Mouse (Mus musculus) kidney, embryonic 16.5 days (tissue): ENCODE results near the gene Cdkl4. TPM values are rescaled to one million over a fixed set of nuclear protein-coding genes. Genes with fewer than 3 reads are reported as not detected.
A peak's percentile ranks its signal among the peaks of the same experiment; 100 is the strongest.
"Not testable (repeated sequence)": the region's sequence is repeated elsewhere in the genome, so short reads cannot be mapped to it uniquely, and the experiment has no call there.

Source experiments
- ATAC-seq: fragments of 200-750 bp; cut with Nextera tagmentation; 2 replicates; pipeline ENCODE4 v1.8.0; 2017; ENCODE audit warnings: moderate TSS enrichment; ENCODE audit not compliant: low FRiP score, low TSS enrichment
- H3K27ac ChIP-seq: fragments of 300-500 bp; sonication (generic); 2 replicates; pipeline ENCODE4 v1.5.1; 2014; ENCODE audit warnings: low read length
- H3K27me3 ChIP-seq: fragments of 300-500 bp; sonication (generic); 2 replicates; pipeline ENCODE4 v1.6.1; 2014; ENCODE audit warnings: low read length, control low read depth, mixed read lengths; ENCODE audit not compliant: insufficient read depth
- H3K36me3 ChIP-seq: fragments of 300-500 bp; sonication (generic); 2 replicates; pipeline ENCODE4 v1.6.1; 2014; ENCODE audit warnings: low read length, control low read depth, mixed read lengths; ENCODE audit not compliant: insufficient read depth
- H3K4me1 ChIP-seq: fragments of 300-500 bp; sonication (generic); 2 replicates; pipeline ENCODE4 v1.6.1; 2014; ENCODE audit warnings: low read length, control low read depth, mixed read lengths; ENCODE audit not compliant: insufficient read depth
- H3K4me2 ChIP-seq: fragments of 300-500 bp; sonication (generic); replicated peaks from 2 replicates; pipeline ENCODE4 v1.6.1; 2014; ENCODE audit warnings: low read depth, low read length
- H3K4me3 ChIP-seq: fragments of 300-500 bp; sonication (generic); 2 replicates; pipeline ENCODE4 v1.5.1; 2014; ENCODE audit warnings: mild to moderate bottlenecking, low read length
- H3K9ac ChIP-seq: fragments of 300-500 bp; sonication (generic); replicated peaks from 2 replicates; pipeline ENCODE4 v1.6.1; 2014; ENCODE audit warnings: low read length
- H3K9me3 ChIP-seq: fragments of 300-500 bp; sonication (generic); 2 replicates; pipeline ENCODE4 v1.6.1; 2016; ENCODE audit warnings: low read length, control low read depth
- WGBS: fragments of 180-500 bp; shearing (Covaris S2); extraction: QIAGEN DNeasy Blood & Tissue Kit; methylation state at CpG from one replicate; pipeline ENCODE4 v1.1.7; 2014; 5-methylcytosine and 5-hydroxymethylcytosine counted together
- polyA plus RNA-seq: library from polyadenylated mRNA; unstranded; fragments of >200 nt; fragmentation: Nextera tagmentation; extraction: Ambion mirVana; gene quantifications from 2 replicates; pipeline ENCODE4 v1.2.1, GENCODE M21; 2015

Gene Cdkl4
- polyA plus RNA-seq, 1 experiment from 2014 or later: 0.99 TPM

GRCm38 (mm10) chr17:80579901-80580300, 2.3 kb upstream of the Cdkl4 start:
- no peak overlapping the region for H3K27ac ChIP-seq
- no peaks in the 10 kb centered on the region for H3K4me1 ChIP-seq
- H3K4me3 ChIP-seq: no peak overlapping the region
- no peaks in the 10 kb centered on the region for H3K27me3 ChIP-seq
- H3K36me3 ChIP-seq: peaks cover 23% of the 10 kb centered on the region
- ATAC-seq: 0 out of 2 replicates have a peak, but pooled peaks have one; percentile 43
- no peaks in the 10 kb centered on the region for H3K9me3 ChIP-seq
- WGBS: 48% methylated on average over 6 of the region's 6 CpGs
- H3K4me2 ChIP-seq: no peak overlapping the region
- H3K9ac ChIP-seq: no peak overlapping the region

DNA sequence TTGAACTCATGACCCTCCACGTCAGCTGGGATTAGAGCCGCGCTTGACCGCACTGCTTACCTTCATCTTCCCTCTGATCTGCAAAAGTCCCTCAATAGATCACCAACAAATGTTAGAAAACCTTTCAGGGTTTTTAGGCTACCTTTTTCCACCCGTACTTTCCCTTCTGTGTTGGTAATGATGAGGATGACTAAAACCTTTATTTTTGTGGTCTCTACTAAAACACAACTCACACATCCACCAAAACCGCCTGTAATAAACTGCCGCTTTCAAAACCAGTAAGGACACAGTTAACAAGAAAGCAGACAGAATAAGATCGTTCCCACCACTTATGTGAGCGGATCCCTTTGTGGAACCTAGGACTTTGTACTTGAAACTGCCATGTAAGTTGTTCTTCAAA, 1.5 kb upstream of the Cdkl4 start:
- no peak overlapping the region for H3K9ac ChIP-seq
- no peak overlapping the region for H3K4me2 ChIP-seq
- H3K4me1 ChIP-seq: no peaks in the 10 kb centered on the region
- ATAC-seq: no peak
- no peak overlapping the region for H3K27ac ChIP-seq
- 88% methylated on average over 9 of the region's 9 CpGs for WGBS
- H3K36me3 ChIP-seq: peaks cover 16% of the 10 kb centered on the region
- H3K4me3 ChIP-seq: no peak overlapping the region
- H3K9me3 ChIP-seq: no peaks in the 10 kb centered on the region
- no peaks in the 10 kb centered on the region for H3K27me3 ChIP-seq

DNA sequence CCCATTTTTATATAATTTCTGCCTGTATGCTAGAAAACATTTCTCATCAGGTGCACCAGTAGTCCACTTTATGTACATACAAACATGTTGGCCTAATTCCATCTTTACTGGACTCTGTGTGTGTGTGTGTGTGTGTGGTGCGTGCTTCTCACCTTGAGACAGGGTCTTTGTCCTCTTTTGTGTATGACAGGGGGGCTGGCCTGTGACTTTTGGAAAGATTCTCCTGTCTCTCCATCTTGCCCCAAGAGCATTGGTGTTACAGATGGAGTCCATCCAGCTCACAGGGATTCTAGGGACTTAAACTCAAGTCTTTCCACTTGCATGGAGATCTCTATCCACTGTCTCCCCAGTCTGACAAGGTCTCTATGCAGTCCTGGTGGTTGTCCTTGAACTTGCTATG, 428 bp upstream of the Cdkl4 start:
- Histone ChIP-seq H3K36me3 (peaks cover 7% of the 10 kb centered on the region; the same call in 1 of the 2 replicates), H3K27ac (no peak overlapping the region), H3K9me3 (no peaks in the 10 kb centered on the region), H3K9ac (no peak overlapping the region), H3K4me3 (no peak overlapping the region), H3K27me3 (no peaks in the 10 kb centered on the region), H3K4me2 (no peak overlapping the region), H3K4me1 (no peaks in the 10 kb centered on the region)
- WGBS: 97% methylated on average over 1 of the region's 1 CpGs
- no peak for ATAC-seq

- Histone ChIP-seq H3K27me3 (no peaks in the 10 kb centered on the region), H3K9ac (peak overlapping the region; percentile 61), H3K4me3 (peak overlapping the region; percentile 44), H3K36me3 (peaks cover 4% of the 10 kb centered on the region; the same call in 1 of the 2 replicates), H3K27ac (no peak overlapping the region), H3K4me2 (peak overlapping the region; percentile 85), H3K4me1 (no peaks in the 10 kb centered on the region), H3K9me3 (no peaks in the 10 kb centered on the region)
- under 1% methylated on average over 30 of the region's 30 CpGs for WGBS
- peak; percentile 88 for ATAC-seq
These were observed 399 bp downstream of the Cdkl4 start for GRCm38 (mm10) chr17:80577214-80577613.

GRCm38 (mm10) chr17:80575008-80575407, 2.6 kb downstream of the Cdkl4 start:
- 65% methylated on average over 7 of the region's 7 CpGs for WGBS

DNA sequence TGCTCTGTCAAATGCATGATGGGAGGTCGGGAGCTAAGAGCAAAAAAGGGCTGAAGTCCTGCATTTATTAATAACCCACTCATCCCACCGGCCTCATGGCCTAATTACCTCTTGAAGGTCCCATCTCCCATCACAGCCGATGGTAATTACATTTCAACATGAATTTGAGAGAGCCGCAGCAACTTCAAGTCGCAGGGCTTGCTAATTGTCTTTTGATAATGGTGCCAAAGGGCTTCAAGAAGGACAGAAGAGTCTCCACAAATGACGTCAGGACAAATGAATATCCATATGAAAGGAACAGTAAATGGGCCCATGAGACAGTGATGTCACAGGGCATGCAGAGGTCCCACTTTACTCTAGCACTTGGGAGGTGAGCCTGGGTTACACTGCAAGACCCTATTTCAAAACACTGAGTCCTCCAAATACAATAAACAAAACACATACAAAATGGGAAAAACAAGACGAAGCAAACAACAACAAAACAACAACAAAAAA, 3.1 kb downstream of the Cdkl4 start:
- H3K27me3 ChIP-seq: no peaks in the 10 kb centered on the region
- H3K4me2 ChIP-seq: no peak overlapping the region
- H3K9me3 ChIP-seq: no peaks in the 10 kb centered on the region
- ATAC-seq: no peak
- H3K4me3 ChIP-seq: no peak overlapping the region
- H3K4me1 ChIP-seq: no peaks in the 10 kb centered on the region
- H3K36me3 ChIP-seq: no peaks in the 10 kb centered on the region
- H3K27ac ChIP-seq: no peak overlapping the region
- 81% methylated on average over 7 of the region's 7 CpGs for WGBS
- H3K9ac ChIP-seq: no peak overlapping the region

More at GRCm38 (mm10) chr17:80575008-80575407, 2.6 kb downstream of the Cdkl4 start:
- ATAC-seq: no peak
- H3K4me2 ChIP-seq: no peak overlapping the region
- no peak overlapping the region for H3K4me3 ChIP-seq
- no peaks in the 10 kb centered on the region for H3K36me3 ChIP-seq
- no peak overlapping the region for H3K27ac ChIP-seq
- no peaks in the 10 kb centered on the region for H3K4me1 ChIP-seq
- H3K9ac ChIP-seq: no peak overlapping the region
- H3K27me3 ChIP-seq: no peaks in the 10 kb centered on the region
- no peaks in the 10 kb centered on the region for H3K9me3 ChIP-seq

DNA sequence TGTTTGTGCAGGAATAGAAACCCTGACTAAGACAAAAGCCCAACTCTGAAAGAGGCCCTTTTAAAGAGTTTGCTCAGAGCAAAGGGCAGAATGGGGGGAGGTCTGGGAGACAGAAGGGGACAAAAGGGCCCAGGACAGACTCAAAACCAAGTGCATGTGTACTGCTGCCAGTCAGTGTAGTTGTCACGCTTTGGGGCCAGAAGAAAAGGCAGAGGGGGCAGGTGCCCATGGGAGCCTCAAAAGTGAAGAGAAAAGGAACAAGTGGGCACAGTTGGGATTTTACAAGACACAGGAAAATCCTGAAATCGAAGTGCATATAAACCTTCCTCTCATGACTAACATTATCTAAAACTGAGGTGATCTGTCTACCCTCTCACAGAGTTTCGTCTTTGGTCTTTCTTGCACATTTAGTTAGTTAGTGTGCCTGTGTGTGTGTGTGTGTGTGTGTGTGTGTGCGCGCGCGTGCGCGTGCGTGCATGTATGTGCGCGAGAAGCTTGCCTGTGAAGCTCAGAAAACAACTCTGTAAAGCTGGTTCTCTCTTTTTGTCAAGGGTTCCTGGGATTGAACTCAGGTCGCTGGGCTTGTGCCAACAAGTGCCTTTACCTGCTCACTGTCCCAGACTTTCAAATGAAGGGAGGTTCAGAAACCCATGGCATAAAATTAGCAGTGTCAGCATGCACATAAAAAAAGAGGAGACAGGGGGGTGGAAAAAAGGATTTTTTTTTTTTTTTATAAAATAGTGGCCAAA, 5.3 kb downstream of the Cdkl4 start:
- Histone ChIP-seq H3K4me2 (no peak overlapping the region), H3K27ac (no peak overlapping the region), H3K4me3 (no peak overlapping the region), H3K9ac (no peak overlapping the region), H3K36me3 (no peaks in the 10 kb centered on the region), H3K4me1 (no peaks in the 10 kb centered on the region), H3K27me3 (no peaks in the 10 kb centered on the region), H3K9me3 (0 out of 2 replicates have a peak, but pooled peaks cover 3% of the 10 kb centered on the region)
- ATAC-seq: no peak
- WGBS: 97% methylated on average over 13 of the region's 13 CpGs

DNA sequence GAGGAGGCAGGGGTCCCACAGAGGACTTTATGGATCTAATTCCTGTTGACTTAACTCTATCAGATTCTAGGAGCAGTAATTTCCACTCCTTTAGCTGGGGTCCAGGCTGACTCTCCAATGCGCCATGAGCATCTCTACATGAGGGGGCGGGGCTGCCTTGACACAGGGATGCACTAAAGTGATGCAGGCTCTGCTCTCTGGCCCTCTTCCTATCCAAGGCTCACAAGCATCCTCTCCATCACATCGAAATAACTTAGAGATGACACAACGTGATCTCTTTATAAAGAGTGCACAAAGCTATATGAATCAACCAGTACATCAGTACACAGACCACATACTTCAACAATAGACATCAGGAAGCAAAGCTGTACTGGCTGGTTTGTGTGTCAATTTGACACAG, 6.2 kb downstream of the Cdkl4 start:
- H3K4me2 ChIP-seq: no peak overlapping the region
- no peak overlapping the region for H3K27ac ChIP-seq
- no peaks in the 10 kb centered on the region for H3K36me3 ChIP-seq
- no peaks in the 10 kb centered on the region for H3K4me1 ChIP-seq
- WGBS: 89% methylated on average over 4 of the region's 4 CpGs
- no peaks in the 10 kb centered on the region for H3K27me3 ChIP-seq
- no peak overlapping the region for H3K4me3 ChIP-seq
- no peak overlapping the region for H3K9ac ChIP-seq
- H3K9me3 ChIP-seq: 0 out of 2 replicates have a peak, but pooled peaks cover 4% of the 10 kb centered on the region
- ATAC-seq: no peak

DNA sequence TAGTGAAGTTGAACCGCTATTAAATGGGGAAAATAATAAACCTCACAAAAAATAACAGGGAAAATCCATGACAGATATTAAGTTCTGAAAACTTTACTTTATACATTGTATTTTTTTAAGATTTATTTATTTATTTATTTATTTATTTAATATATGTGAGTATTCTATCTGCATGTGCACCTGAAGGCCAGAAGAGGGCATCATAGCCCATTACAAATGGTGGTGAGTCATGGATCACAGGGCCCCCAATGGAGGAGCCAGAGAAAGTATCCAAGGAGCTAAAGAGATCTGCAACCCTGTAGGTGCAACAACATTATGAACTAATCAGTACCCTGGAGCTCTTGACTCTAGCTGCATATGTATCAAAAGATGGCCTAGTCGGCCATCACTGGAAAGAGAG, 7.9 kb downstream of the Cdkl4 start:
- not testable (repeated sequence) for H3K9me3 ChIP-seq, H3K36me3 ChIP-seq, H3K4me1 ChIP-seq, H3K4me3 ChIP-seq, H3K4me2 ChIP-seq, ATAC-seq, H3K27me3 ChIP-seq, H3K9ac ChIP-seq, H3K27ac ChIP-seq
- 98% methylated on average over 1 of the region's 2 CpGs for WGBS

DNA sequence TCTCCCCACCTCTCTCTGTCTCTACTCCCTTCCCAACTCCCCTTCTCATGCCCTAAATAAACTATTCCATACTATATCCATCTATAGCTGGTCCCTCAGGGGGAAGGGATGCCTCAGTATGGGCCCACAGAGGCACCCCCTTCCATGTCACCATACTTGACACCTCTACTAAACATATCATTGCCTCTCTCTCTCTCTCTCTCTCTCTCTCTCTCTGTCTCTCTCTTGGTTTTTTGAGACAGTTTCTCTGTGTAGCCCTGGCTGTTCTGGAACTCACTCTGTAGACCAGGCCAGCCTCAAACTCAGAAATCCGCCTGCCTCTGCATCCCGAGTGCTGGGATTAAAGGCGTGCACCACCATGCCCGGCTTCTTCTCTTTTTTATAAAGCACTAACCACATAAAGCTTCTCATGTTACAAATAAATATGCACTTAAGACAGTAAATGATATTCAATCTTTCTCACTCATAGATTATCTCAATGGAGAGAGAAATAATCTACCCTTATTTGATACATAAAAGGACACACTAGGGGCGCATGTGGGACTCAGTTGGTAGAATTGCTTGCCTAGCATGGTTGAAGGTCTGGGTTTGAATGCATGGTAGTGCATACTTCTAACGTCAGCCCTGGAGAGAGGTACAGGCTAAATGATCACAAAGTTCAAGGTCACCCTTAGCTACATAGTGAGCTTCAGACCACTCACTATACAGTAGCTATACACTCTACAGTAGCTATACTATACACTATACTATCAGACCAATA, 8.6 kb downstream of the Cdkl4 start:
- H3K9me3 ChIP-seq: 0 out of 2 replicates have a peak, but pooled peaks cover 4% of the 10 kb centered on the region
- H3K4me1 ChIP-seq: no peaks in the 10 kb centered on the region
- no peaks in the 10 kb centered on the region for H3K27me3 ChIP-seq
- WGBS: 93% methylated on average over 6 of the region's 6 CpGs
- H3K27ac ChIP-seq: no peak overlapping the region
- no peak overlapping the region for H3K4me3 ChIP-seq
- no peak overlapping the region for H3K4me2 ChIP-seq
- no peak for ATAC-seq
- H3K9ac ChIP-seq: no peak overlapping the region
- no peaks in the 10 kb centered on the region for H3K36me3 ChIP-seq
